In the genomic region with DNA sequence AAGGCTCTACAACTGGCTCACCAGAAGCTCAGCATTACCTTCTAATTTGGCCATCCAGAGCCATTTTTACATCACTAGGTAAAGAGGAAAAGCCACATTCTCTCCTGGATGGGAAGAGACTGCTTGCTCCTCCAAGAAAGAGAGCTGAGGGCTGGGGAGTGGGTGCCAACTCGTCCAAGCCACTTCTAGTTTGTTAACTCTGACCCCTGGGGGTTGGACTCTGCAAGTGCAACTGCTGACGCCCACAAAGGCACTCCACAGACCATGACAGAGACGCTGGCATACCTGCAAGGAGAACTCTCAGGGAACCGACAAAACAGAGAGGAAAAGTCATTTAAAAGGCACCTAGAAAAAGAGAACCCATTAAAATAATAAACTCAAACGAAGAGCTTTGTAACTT, we compare ENCODE assay signal across 8 mouse cellular contexts.
DNase-seq lines count a peak whose midpoint lies in the region; ATAC-seq and TF ChIP-seq lines count a peak whose summit lies in the region.

No protein-coding gene starts in this region.

- no peaks in the 10 kb centered on the region for H3K36me3 ChIP-seq in heart, embryonic 11.5 days (ENCODE audit: control insufficient read depth, insufficient read depth, low read length)
- no peaks in the 10 kb centered on the region for H3K36me3 ChIP-seq in embryonic facial prominence, embryonic 11.5 days (replicated peaks; ENCODE audit: control insufficient read depth, insufficient read depth, low read depth, low read length)
- H3K36me3 ChIP-seq in heart, adult 2 months (ENCODE audit: control insufficient read depth, insufficient read depth, low read length), result no peaks in the 10 kb centered on the region
- H3K36me3 ChIP-seq in limb, embryonic 13.5 days, result no peaks in the 10 kb centered on the region
- no peaks in the 10 kb centered on the region for H3K36me3 ChIP-seq in midbrain, embryonic 16.5 days (ENCODE audit: control insufficient read depth, insufficient read depth, low read length)

- H3K4me3 ChIP-seq in heart, embryonic 11.5 days (ENCODE audit: low read depth, low read length), result no peak overlapping the region
- H3K4me3 ChIP-seq in embryonic facial prominence, embryonic 11.5 days (ENCODE audit: low read depth, low read length), result no peak overlapping the region
- no peak overlapping the region for H3K4me3 ChIP-seq in heart, adult 2 months
- H3K4me3 ChIP-seq in limb, embryonic 13.5 days, result no peak overlapping the region
- no peak overlapping the region for H3K4me3 ChIP-seq in midbrain, embryonic 16.5 days (ENCODE audit: low read depth, low read length)

- H3K4me1 ChIP-seq in heart, embryonic 11.5 days (ENCODE audit: control insufficient read depth, insufficient read depth, low read length), result peaks cover 4% of the 10 kb centered on the region; the same call in 1 of the 2 replicates
- no peaks in the 10 kb centered on the region for H3K4me1 ChIP-seq in embryonic facial prominence, embryonic 11.5 days (ENCODE audit: control insufficient read depth, insufficient read depth, low read length)
- H3K4me1 ChIP-seq in heart, adult 2 months (ENCODE audit: control insufficient read depth, insufficient read depth, low read length), result no peaks in the 10 kb centered on the region; the same call in 1 of the 2 replicates
- no peaks in the 10 kb centered on the region for H3K4me1 ChIP-seq in limb, embryonic 13.5 days
- no peaks in the 10 kb centered on the region; the same call in 1 of the 2 replicates for H3K4me1 ChIP-seq in midbrain, embryonic 16.5 days (ENCODE audit: control insufficient read depth, insufficient read depth, low read length)

- DNase-seq in heart, adult 11 months, result peak; percentile 94
- DNase-seq in embryonic facial prominence, embryonic 11.5 days (ENCODE audit: low spot score), result peak; percentile 83
- peak; percentile 66 to 75 for DNase-seq in heart, adult 2 months
- peak; percentile 68 for DNase-seq in kidney, adult 9 months
- DNase-seq in spleen, postnatal 14 days (ENCODE audit: low spot score in 2 of 2), result peak; percentile 68 to 79

- no peak overlapping the region for H3K9ac ChIP-seq in heart, embryonic 11.5 days (ENCODE audit: low read depth, low read length)
- no peak overlapping the region for H3K9ac ChIP-seq in embryonic facial prominence, embryonic 11.5 days (replicated peaks; ENCODE audit: low read length)
- H3K9ac ChIP-seq in heart, adult 2 months (ENCODE audit: low read depth, low read length), result no peak overlapping the region
- no peak overlapping the region for H3K9ac ChIP-seq in limb, embryonic 13.5 days
- no peak overlapping the region for H3K9ac ChIP-seq in midbrain, embryonic 16.5 days (ENCODE audit: low read depth, low read length)

- no peaks in the 10 kb centered on the region for H3K79me2 ChIP-seq in heart, adult 2 months (replicated peaks; ENCODE audit: control insufficient read depth, insufficient read depth, low read length)

- intact Hi-C loops in heart, adult 2 months (cut with DNase I), result loop anchor here (1.0 to 5.0 kb wide), 3 partner anchors 82 to 177 kb away; partner anchors contain the start of gene Prkar2b

- no peak overlapping the region for H3K4me2 ChIP-seq in heart, embryonic 11.5 days
- H3K4me2 ChIP-seq in embryonic facial prominence, embryonic 11.5 days (ENCODE audit: low read depth, low read length), result no peak overlapping the region
- no peak overlapping the region for H3K4me2 ChIP-seq in limb, embryonic 13.5 days (replicated peaks)
- no peak overlapping the region for H3K4me2 ChIP-seq in midbrain, embryonic 16.5 days (ENCODE audit: low read length)

- TF ChIP-seq POLR2A in heart, adult 2 months (IDR thresholded peaks at IDR 0.05; ENCODE audit: insufficient read depth, low read depth, low read length), result no peak

- ATAC-seq in heart, embryonic 11.5 days (replicated peaks; ENCODE audit: insufficient number of reproducible peaks, low FRiP score, low TSS enrichment), result no peak
- peak; percentile 48; the same call in 1 of the 2 replicates for ATAC-seq in embryonic facial prominence, embryonic 11.5 days (replicated peaks; ENCODE audit: insufficient number of reproducible peaks, low FRiP score, low TSS enrichment, low read depth)
- ATAC-seq in limb, embryonic 13.5 days (ENCODE audit: low FRiP score, low read depth), result peak; percentile 61; the same call in 1 of the 2 replicates
- ATAC-seq in midbrain, embryonic 16.5 days, result peak; percentile 87

- TF ChIP-seq EP300 in heart, adult 2 months (IDR thresholded peaks at IDR 0.05; ENCODE audit: insufficient read depth, low read depth, low read length), result peak; percentile 44; the same call in 1 of the 2 replicates

- peak; percentile 94 for TF ChIP-seq CTCF in heart, adult 2 months (IDR thresholded peaks at IDR 0.05)

- no peaks in the 10 kb centered on the region for H3K9me3 ChIP-seq in heart, embryonic 11.5 days (replicated peaks; ENCODE audit: control insufficient read depth, low read length)
- H3K9me3 ChIP-seq in embryonic facial prominence, embryonic 11.5 days (replicated peaks; ENCODE audit: control insufficient read depth, low read length), result no peaks in the 10 kb centered on the region
- no peaks in the 10 kb centered on the region for H3K9me3 ChIP-seq in limb, embryonic 13.5 days
- H3K9me3 ChIP-seq in midbrain, embryonic 16.5 days (replicated peaks; ENCODE audit: control insufficient read depth, low read length, poor library complexity, severe bottlenecking), result no peaks in the 10 kb centered on the region

- WGBS in heart, embryonic 11.5 days (ENCODE audit: insufficient replicate concordance), result 3% methylated on average over 5 of the region's 5 CpGs
- WGBS in embryonic facial prominence, embryonic 11.5 days, result 4% methylated on average over 5 of the region's 5 CpGs
- 2% methylated on average over 5 of the region's 5 CpGs for WGBS in heart, adult 2 months
- 4% methylated on average over 5 of the region's 5 CpGs for WGBS in limb, embryonic 13.5 days
- 3% methylated on average over 5 of the region's 5 CpGs for WGBS in midbrain, embryonic 16.5 days

- H3K27me3 ChIP-seq in heart, embryonic 11.5 days (ENCODE audit: control insufficient read depth, insufficient read depth, low read length), result no peaks in the 10 kb centered on the region
- H3K27me3 ChIP-seq in embryonic facial prominence, embryonic 11.5 days (ENCODE audit: control insufficient read depth, insufficient read depth, low read length), result no peaks in the 10 kb centered on the region
- no peaks in the 10 kb centered on the region for H3K27me3 ChIP-seq in heart, adult 2 months (ENCODE audit: control insufficient read depth, insufficient read depth, low read length)
- H3K27me3 ChIP-seq in limb, embryonic 13.5 days, result no peaks in the 10 kb centered on the region
- no peaks in the 10 kb centered on the region for H3K27me3 ChIP-seq in midbrain, embryonic 16.5 days (ENCODE audit: control insufficient read depth, insufficient read depth, low read depth, low read length)

- no peak overlapping the region for H3K27ac ChIP-seq in heart, embryonic 11.5 days (ENCODE audit: low read depth, low read length)
- no peak overlapping the region for H3K27ac ChIP-seq in embryonic facial prominence, embryonic 11.5 days (replicated peaks; ENCODE audit: low read depth, low read length)
- no peak overlapping the region for H3K27ac ChIP-seq in heart, adult 2 months
- no peak overlapping the region for H3K27ac ChIP-seq in limb, embryonic 13.5 days
- H3K27ac ChIP-seq in midbrain, embryonic 16.5 days (ENCODE audit: low read length), result no peak overlapping the region
